Mouse (Mus musculus) liver, postnatal 0 days (tissue): Measurements from ENCODE around the gene Abcb11. TPM values are rescaled to one million over a fixed set of nuclear protein-coding genes. Genes with fewer than 3 reads are reported as not detected.

Experiments used
- ATAC-seq: fragments of 200-750 bp; cut with Nextera tagmentation; 2 replicates; pipeline ENCODE4 v1.8.0; 2017; ENCODE audit warnings: mild to moderate bottlenecking, moderate library complexity
- DNase-seq: peaks from one replicate; pipeline ENCODE4 v3.0.0-alpha.2; 2016
- H3K27ac ChIP-seq: fragments of 300-500 bp; sonication (generic); 2 replicates; pipeline ENCODE4 v1.5.1; 2014; ENCODE audit warnings: antibody characterized with exemption, moderate library complexity, mild to moderate bottlenecking, low read depth
- H3K27me3 ChIP-seq: fragments of 300-500 bp; sonication (generic); 2 replicates; pipeline ENCODE4 v1.6.1; 2014; ENCODE audit warnings: low read length, control low read depth, mixed read lengths; ENCODE audit not compliant: insufficient read depth
- H3K36me3 ChIP-seq: fragments of 300-500 bp; sonication (generic); replicated peaks from 2 replicates; pipeline ENCODE4 v1.6.1; 2014; ENCODE audit warnings: mild to moderate bottlenecking, control low read depth, low read length, moderate library complexity, mixed read lengths; ENCODE audit not compliant: insufficient read depth
- H3K4me1 ChIP-seq: fragments of 300-500 bp; sonication (generic); 2 replicates; pipeline ENCODE4 v1.6.1; 2014; ENCODE audit warnings: antibody characterized with exemption, mild to moderate bottlenecking, control low read depth; ENCODE audit not compliant: insufficient read depth
- H3K4me2 ChIP-seq: fragments of 300-500 bp; sonication (generic); 2 replicates; pipeline ENCODE4 v1.6.1; 2014; ENCODE audit warnings: low read depth, mild to moderate bottlenecking, low read length, moderate library complexity, mixed read lengths
- H3K4me3 ChIP-seq: fragments of 300-500 bp; sonication (generic); 2 replicates; pipeline ENCODE4 v1.5.1; 2014; ENCODE audit warnings: low read depth, low read length
- H3K9ac ChIP-seq: fragments of 300-500 bp; sonication (generic); replicated peaks from 2 replicates; pipeline ENCODE4 v1.6.1; 2014; ENCODE audit warnings: mild to moderate bottlenecking, moderate library complexity
- H3K9me3 ChIP-seq: fragments of 300-500 bp; sonication (generic); 2 replicates; pipeline ENCODE4 v1.6.1; 2016; ENCODE audit warnings: mild to moderate bottlenecking, control low read depth, low read length, mixed read lengths
- CTCF ChIP-seq: sonication (generic); IDR thresholded peaks from 2 replicates; pipeline ENCODE4 v1.5.1; 2016; ENCODE audit warnings: antibody characterized with exemption, low read depth
- EP300 ChIP-seq: IDR thresholded peaks from 2 replicates; pipeline ENCODE4 v1.6.1; 2016; ENCODE audit warnings: antibody characterized with exemption, low read depth, mild to moderate bottlenecking
- WGBS: fragments of 180-500 bp; shearing (Covaris S2); extraction: QIAGEN DNeasy Blood & Tissue Kit; methylation state at CpG from one replicate; pipeline ENCODE4 v1.1.7; 2014; ENCODE audit not compliant: insufficient replicate concordance; 5-methylcytosine and 5-hydroxymethylcytosine counted together
- polyA plus RNA-seq: library from polyadenylated mRNA; unstranded; fragments of >200 nt; fragmentation: Nextera tagmentation; extraction: Ambion mirVana; gene quantifications from 2 replicates; pipeline ENCODE4 v1.2.1, GENCODE M21; 2015

Abcb11 gene
- polyA plus RNA-seq, 1 experiment from 2014 or later = 74.8 TPM

DNA sequence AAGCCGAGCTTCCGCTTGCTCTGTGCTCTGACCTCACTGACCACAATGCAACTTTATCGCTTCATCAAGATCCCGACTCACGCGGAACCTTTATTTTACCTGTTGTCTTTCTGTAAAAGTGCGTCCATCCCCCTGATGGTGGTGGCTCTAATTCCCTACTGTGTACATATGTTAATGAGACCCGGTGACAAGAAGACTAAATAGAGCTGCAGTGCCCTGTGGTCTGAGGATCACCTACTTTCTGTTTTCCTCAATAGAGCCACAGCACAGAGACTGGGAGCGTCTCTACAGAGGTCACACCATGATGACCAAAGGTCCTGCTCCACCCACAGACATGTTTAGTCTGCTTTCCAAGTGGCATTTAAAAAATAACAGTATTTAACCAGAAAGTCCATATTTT is 115.5 kb downstream of the Abcb11 start:
- no peak overlapping the region for H3K4me2 ChIP-seq
- ATAC-seq (peak; percentile 56), DNase-seq (no peak)
- H3K27ac ChIP-seq = no peak overlapping the region; the same call in 1 of the 2 replicates
- H3K27me3 ChIP-seq = no peaks in the 10 kb centered on the region
- no peaks in the 10 kb centered on the region for H3K36me3 ChIP-seq
- no peak overlapping the region for H3K4me3 ChIP-seq
- no peaks in the 10 kb centered on the region for H3K9me3 ChIP-seq
- no peaks in the 10 kb centered on the region for H3K4me1 ChIP-seq
- H3K9ac ChIP-seq = no peak overlapping the region
- TF ChIP-seq CTCF = no peak
- TF ChIP-seq EP300 = no peak
- WGBS = 81% methylated on average over 9 of the region's 9 CpGs

- H3K36me3 ChIP-seq = no peaks in the 10 kb centered on the region
- H3K4me1 ChIP-seq = no peaks in the 10 kb centered on the region
- H3K4me3 ChIP-seq = no peak overlapping the region
- 46% methylated on average over 2 of the region's 2 CpGs for WGBS
- H3K9ac ChIP-seq = no peak overlapping the region
- TF ChIP-seq EP300 = no peak
- no peak for TF ChIP-seq CTCF
- no peaks in the 10 kb centered on the region for H3K27me3 ChIP-seq
- DNase-seq (no peak), ATAC-seq (peak; percentile 52; the same call in 1 of the 2 replicates)
- no peaks in the 10 kb centered on the region for H3K9me3 ChIP-seq
- no peak overlapping the region for H3K27ac ChIP-seq
- no peak overlapping the region for H3K4me2 ChIP-seq
Measured at GRCm38 (mm10) chr2:69224724-69225123, 117.7 kb downstream of the Abcb11 start.

- H3K4me2 ChIP-seq = no peak overlapping the region
- TF ChIP-seq EP300 (no peak), CTCF (no peak)
- no peak overlapping the region for H3K27ac ChIP-seq
- DNase-seq = no peak
- no peaks in the 10 kb centered on the region for H3K9me3 ChIP-seq
- 80% methylated on average over 10 of the region's 10 CpGs for WGBS
- no peak overlapping the region for H3K4me3 ChIP-seq
- no peaks in the 10 kb centered on the region for H3K27me3 ChIP-seq
- no peaks in the 10 kb centered on the region for H3K4me1 ChIP-seq
- no peaks in the 10 kb centered on the region for H3K36me3 ChIP-seq
- no peak overlapping the region for H3K9ac ChIP-seq
- no peak for ATAC-seq
Measured at GRCm38 (mm10) chr2:69222815-69223214, 119.6 kb downstream of the Abcb11 start.

GRCm38 (mm10) chr2:69221868-69222416 is 120.5 kb downstream of the Abcb11 start:
- WGBS = 63% methylated on average over 5 of the region's 5 CpGs

DNA sequence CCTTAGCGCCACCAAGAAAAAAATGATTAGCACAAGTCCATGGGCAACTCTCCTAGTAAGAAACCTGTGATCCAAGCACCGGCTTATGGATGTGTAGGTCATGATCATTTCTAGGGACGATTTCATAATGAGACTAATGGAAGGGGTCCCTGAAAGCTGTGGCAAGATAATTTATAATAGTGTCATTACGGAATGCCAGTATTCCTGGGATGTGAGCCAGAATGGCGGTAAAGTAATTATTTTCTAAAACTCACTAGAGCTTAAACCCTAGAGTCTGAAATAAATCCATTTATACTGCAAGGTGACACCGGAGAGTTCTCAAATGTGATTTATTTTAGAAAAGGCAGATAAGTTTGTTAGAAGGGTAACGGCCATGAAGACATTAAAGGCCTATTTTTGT is 127.2 kb downstream of the Abcb11 start:
- no peaks in the 10 kb centered on the region for H3K36me3 ChIP-seq
- H3K4me3 ChIP-seq = no peak overlapping the region
- TF ChIP-seq CTCF (no peak), EP300 (no peak)
- DNase-seq (no peak), ATAC-seq (no peak)
- no peaks in the 10 kb centered on the region for H3K4me1 ChIP-seq
- 80% methylated on average over 7 of the region's 7 CpGs for WGBS
- no peaks in the 10 kb centered on the region for H3K27me3 ChIP-seq
- H3K9me3 ChIP-seq = no peaks in the 10 kb centered on the region
- H3K9ac ChIP-seq = no peak overlapping the region
- H3K27ac ChIP-seq = no peak overlapping the region
- H3K4me2 ChIP-seq = no peak overlapping the region

More at GRCm38 (mm10) chr2:69221868-69222416, 120.5 kb downstream of the Abcb11 start:
- H3K27me3 ChIP-seq = no peaks in the 10 kb centered on the region
- no peak for DNase-seq
- H3K4me2 ChIP-seq = no peak overlapping the region
- H3K4me3 ChIP-seq = no peak overlapping the region
- H3K27ac ChIP-seq = no peak overlapping the region
- H3K36me3 ChIP-seq = no peaks in the 10 kb centered on the region
- no peaks in the 10 kb centered on the region for H3K9me3 ChIP-seq
- TF ChIP-seq CTCF = no peak
- ATAC-seq = no peak
- no peaks in the 10 kb centered on the region for H3K4me1 ChIP-seq
- no peak overlapping the region for H3K9ac ChIP-seq

GRCm38 (mm10) chr2:69212652-69213051 is 129.8 kb downstream of the Abcb11 start:
- Histone ChIP-seq H3K4me1 (no peaks in the 10 kb centered on the region), H3K27ac (no peak overlapping the region), H3K27me3 (no peaks in the 10 kb centered on the region), H3K4me2 (no peak overlapping the region), H3K9me3 (no peaks in the 10 kb centered on the region), H3K4me3 (no peak overlapping the region), H3K9ac (no peak overlapping the region), H3K36me3 (no peaks in the 10 kb centered on the region)
- no peak for DNase-seq
- TF ChIP-seq EP300 (no peak), CTCF (no peak)
- WGBS = 66% methylated on average over 10 of the region's 10 CpGs
- ATAC-seq = no peak

DNA sequence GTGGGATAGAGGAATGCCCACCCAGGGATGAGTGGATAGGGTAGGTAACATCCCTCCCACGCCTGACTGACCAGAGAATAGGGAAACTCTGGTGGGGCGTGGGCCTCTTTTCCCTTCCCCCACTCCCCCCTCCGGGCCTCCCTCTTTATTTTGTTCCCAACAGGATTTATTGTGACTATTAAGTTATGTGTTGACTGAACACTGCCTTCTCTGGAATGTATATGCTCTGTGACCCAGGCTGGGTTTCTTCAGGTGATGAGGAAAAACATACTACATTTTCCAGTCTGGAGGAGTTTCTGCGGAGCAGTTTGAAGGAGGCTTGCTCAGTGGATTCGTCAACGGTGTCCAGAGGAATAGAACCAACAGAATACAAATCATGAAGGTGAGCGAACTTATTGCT is 131.6 kb downstream of the Abcb11 start, which contains the start of gene G6pc2:
G6pc2 (plus strand) TSS at position 301 of the 400 bp plus-strand sequence.
- H3K27me3 ChIP-seq = no peaks in the 10 kb centered on the region
- 84% methylated on average over 7 of the region's 7 CpGs for WGBS
- no peak for DNase-seq
- H3K36me3 ChIP-seq = no peaks in the 10 kb centered on the region
- no peak within 1 kb of the TSS for H3K9ac ChIP-seq
- no peak within 1 kb of the TSS for H3K27ac ChIP-seq
- H3K4me3 ChIP-seq = no peak within 1 kb of the TSS
- ATAC-seq = no peak
- TF ChIP-seq EP300 = no peak
- no peak for TF ChIP-seq CTCF
- no peaks in the 10 kb centered on the region for H3K4me1 ChIP-seq
- no peak within 1 kb of the TSS for H3K4me2 ChIP-seq
- H3K9me3 ChIP-seq = no peaks in the 10 kb centered on the region
